Mouse (Mus musculus): Measurements from ENCODE around the gene Cop1.

Cop1 gene

DNA sequence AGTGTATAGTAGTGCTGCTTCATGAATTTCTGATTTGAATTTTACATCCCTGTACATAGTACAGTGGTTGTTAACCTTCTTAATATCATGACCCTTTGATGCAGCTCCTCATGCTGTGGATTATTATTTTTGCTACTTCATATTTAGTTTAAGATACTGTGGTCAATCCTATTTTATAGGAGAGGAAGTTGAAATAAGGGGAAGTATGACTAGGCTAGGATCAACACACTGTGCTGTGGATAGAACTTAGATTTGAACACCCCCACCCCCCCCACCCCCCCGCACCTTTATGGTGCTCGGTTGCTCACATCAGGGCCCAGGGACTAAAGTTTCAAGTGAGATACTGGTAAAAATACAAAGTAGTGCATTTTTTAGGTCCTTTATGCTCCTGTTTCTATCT lies 58.7 kb downstream of the Cop1 start:
- DNase-seq, result no peak

DNA sequence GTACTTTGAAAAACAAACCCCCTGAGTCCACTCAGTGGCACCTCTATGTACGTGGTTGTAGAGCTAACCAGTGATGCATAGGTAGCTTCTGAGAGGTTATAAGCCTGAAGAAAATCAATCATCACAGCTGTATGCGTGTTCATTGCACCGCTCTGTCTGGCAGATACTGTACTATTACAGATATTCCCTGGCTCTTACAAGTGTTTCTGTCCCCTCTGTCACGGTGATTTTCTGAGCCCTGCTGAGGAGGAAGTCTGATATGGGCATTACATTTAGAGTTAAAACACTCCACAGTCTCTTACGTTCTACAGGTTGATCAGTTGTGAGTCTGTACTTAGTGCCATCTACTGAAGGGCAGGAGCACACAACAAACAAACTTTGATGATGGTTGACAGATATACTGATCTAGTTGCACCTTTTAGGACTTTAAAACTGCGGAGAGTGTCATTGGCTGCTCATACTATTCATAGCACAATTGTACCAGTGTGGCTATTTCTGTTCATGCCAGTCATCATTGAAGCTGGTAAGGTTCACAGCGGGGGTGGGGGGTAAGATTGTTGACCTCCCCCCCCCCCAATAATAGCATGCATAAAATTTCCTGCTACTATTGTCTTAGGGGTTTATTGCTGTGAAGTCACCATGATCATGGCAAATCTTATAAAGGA lies 69.4 kb downstream of the Cop1 start:
- no peak for DNase-seq

DNA sequence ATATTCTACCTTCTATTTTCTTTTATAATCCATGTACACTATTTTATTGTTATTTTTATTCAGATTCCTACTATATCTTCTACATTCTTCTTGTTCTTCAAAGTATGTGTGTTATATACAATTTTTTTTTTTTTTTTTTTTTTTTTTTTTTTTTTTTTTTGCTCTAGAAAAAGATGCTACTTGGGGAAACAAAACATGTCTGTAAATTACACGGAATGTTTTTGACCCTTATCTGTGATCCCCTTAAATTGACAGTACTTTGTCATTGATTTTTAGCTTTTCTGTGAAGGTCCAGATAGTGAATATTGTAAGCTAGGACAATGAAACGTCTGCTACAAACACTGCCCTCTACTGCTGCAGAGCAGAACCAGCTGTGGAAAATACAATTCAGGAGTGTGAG lies 81.5 kb downstream of the Cop1 start:
- DNase-seq, result no peak

DNA sequence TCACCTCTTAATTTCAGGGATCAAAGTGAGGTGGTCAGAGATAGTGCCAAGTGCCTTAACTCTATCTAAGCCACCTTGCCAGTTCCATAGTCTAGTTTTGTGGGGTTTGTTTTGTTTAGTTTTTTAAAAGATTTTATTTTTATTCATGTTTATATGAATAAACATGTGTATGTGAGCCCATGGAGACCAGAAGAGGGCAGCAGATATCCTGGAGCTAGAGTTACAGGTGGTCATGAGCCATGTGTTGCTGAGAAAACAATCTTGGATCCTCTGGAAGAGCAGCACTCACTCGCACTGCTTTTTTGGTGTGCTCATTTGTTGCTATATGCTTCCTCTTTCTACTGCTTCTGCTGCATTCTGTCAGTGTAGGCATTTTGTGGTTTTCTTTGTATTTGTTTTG lies 90.5 kb downstream of the Cop1 start:
- no peak for DNase-seq

DNA sequence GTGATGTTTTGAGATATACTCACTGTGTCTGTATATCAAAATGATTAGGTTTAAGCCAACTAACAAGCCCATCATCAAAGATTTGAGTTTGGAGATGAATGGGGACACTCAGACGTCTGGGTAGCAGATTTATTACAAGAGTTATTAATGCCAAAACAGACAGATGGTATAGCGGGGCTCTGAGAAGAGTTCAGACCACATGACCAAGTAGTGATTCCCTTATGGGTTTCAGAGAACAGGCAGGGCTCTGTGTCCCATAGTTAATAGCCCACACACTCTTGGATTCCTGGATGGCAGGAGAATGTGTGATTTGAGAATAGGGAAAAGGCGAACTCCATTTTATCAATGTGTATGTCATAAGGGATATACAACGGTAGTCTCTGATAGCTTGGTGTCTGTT lies 98.9 kb downstream of the Cop1 start:
- no peak for DNase-seq

DNA sequence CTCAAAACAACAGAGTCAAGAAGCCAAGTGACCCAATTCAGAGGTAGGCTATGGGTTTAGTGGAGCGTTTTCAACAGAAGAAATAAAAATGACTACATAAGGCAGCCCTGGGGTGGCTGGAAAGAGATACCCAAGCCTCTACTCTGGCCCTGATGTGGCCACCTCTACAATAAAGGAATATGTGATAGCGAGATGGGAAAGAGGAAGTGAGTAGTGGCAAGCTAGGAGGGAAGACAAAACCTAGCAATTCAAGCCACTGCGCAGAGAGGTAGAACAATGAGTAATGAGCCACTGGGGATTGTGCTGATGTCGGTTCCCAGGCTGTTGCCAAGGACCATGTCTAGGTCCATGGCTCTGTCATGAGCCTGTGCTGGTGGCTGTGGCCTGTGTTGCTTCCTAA lies 102.0 kb downstream of the Cop1 start:
- DNase-seq, result no peak

DNA sequence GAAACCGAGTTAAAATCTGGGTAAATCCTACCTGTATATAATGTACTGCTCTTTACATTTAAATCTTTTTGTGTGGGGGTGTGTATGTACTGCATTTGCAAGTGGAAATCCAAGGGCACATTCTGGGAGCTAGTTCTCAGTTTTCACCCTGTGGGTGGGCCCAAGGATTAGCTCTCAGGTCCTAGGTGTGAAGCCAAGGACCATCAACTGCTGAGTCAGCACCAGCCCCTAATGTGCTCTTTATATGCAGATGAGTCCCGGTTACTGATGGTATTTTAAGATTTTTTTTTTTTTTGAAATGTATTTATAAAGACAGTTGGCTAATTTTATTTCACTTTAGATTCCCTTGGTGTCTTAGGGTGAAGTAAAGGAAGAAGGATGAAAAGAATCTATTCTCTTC lies 110.2 kb downstream of the Cop1 start:
- no peak for DNase-seq

DNA sequence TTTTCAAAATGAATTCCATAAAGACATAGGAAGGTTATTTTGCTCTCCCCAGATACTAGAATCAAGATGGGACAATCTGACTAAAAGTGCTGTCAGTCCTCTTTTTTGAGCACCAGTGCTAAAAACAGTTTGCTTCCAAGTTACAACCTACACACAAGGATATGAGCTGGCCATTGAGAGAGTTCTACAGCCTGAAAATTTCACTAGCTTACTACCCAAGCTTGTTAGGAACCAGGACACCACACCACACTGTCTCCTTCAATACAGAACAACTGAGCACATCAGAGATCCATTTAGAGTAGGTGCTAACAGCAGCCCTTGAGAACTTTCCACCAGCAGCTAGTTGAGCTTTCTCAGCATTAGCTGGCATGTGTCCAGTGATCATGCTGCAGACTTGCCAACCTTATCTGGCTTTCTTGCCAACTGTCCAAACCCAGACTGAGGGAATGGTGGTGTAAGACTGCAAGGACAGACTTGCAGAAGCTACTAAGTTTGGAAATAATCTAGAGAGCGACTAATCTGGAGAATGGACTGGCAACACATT lies 123.0 kb downstream of the Cop1 start:
- DNase-seq, result peak; percentile 30

DNA sequence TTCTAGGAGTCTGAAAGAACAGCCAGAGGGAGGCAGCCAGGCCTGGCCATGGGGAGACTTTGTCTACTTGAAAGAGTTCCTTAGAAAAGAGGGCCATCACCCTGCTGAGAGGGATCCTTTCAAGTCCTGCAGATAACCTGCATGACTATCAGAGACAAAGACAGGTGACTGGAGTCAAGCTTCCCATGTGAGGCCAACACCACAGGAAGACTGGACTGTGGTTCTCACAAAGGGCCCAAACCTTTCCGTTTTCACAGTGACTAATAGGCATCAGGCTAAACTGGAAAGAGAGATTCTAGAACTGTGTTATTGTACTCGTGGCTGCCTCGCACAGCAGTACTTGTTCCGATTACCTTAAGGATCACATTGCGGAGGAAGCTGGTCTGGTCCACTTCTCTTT lies 126.6 kb downstream of the Cop1 start:
- no peak for DNase-seq

DNA sequence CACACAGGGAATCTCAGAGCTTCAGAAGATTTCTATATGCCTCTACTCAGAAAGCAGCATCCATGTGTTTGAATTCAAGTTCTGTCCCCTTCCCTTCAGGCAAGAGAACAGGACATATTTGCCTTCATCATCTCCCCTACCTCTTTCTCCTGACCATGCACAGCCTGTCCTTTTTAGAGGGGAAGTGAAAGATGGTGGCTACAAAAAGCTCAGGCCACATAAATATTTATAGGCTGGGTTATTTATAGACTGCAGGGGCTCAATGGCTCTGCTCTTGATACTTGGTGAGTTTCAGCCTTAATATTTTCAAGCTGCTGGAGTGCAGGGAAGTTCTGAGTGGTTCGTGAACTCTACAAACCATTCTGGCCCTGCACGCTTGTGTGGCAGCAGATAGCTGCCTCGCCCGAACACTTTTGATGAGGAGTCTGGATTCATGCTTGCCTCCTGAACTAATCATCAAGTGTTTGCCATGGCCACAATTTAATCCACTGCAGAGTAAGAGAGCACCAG lies 139.8 kb downstream of the Cop1 start:
- DNase-seq, result no peak

DNA sequence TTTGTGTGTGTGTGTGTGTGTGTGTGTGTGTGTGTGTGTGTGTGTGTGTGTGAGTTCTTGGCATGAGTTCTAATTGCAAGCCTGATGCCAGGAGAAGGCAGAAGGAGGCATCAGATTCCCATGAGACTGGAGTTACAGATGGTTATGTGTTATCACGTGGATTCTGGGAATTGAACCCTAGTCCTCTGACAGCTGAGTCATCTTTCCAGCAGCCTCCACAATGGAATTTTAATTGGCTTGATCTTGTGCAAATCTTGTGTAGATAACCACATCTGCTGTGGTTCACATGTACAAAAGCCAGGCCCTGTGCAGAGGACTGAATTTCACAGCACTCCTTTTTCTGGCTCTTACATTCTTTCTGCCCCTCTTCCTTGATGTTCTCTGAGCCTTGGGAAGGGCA lies 150.1 kb downstream of the Cop1 start:
- DNase-seq, result no peak

DNA sequence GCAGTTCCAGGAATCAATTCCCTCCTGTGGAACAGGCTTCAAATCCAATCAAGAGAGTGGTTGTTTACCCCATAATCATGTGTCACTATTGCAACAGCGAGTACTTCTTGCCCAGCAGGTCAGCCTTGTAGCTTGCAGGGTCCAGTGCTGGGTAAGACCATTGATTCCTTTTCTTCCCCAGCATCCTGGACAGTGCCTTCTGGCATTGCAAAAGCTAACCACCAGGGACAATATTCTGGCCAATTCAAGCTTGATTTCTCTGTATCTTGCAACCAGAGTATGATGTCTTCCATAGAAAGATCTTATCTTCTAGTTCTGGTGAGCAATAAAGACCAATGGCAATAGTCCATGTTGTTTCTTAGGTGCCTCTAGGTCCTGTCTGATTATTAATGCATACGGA lies 150.8 kb downstream of the Cop1 start:
- no peak for DNase-seq

DNA sequence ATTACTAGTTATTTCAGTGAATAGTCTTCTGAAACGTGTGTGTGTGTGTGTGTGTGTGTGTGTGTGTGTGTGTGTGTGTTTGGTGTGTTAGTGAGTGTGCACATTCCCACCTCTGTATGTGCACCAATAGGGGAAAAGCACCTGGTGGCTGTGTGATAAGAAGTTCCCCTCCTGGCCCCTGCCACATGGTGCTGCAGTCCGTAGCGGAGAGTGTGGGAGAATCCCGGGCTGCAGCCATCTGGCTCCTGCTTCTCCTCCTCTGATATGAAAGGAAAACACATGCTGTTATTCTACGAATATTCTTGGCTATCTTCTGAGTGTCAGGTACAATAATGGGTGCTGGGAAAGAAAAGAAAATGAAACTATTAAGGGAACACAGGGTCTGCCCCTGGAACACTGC lies 154.3 kb downstream of the Cop1 start:
- DNase-seq, result peak; percentile 71

DNA sequence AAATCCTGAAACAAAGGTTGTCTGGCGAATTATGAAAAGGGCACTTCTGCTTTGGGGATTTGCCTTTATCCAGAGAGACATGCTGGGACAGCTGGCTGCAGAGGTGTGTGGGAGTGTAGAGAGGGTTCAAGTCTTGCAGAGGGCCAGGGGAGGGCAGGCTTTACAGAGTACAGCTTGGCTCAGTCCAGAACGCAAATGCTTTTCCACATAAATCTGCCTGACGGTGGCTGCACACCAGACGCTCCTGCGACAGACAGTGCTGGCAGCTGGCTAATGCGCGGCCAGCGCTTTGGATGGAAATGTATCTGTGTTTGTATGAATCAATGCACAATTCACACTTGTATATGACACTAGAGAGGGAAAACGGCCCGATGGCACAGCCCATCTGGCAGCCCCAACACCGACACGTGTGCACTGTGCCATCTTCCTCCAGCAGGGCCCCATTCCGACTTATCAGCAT lies 156.5 kb downstream of the Cop1 start:
- DNase-seq, result peak; percentile 19

DNA sequence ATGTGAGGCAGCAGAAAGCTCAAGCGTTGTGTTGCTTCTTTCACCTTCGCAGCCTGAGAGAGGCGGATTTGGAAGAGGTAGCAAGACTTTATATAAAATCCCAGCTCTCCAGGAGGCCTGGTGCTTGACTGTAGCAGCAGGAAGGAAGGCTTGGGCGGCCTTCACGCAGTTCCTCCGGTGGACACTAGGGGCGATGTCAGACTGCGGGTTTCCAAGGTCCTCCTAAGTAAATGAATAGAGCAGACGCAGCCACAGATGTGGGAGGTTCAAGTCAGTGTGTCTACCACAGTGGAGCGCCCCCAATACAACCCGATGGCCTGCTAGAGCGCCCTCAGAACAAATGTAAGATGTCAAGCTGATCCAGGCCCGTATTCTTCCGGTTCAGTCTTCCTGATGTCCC lies 157.9 kb downstream of the Cop1 start:
- peak; percentile 84 for DNase-seq

DNA sequence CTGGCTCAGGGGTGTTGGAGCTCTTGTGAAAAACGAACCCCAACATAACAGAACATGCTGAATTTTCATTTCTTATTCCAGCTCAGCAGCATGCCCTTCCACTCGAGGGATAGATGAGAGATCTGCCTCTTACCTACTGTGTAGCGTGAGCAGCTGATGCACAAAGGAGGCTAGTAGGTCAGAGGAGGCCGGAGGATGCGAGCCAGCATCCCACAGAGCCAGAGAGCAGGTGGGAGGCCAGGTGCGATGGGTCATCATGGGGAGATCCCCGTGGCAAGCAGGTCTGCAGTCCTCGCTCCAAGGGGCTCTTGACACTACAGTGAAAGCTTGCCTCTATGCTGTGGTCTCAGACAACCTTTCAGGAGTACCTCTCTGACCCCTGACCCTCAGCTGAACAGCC lies 160.5 kb downstream of the Cop1 start:
- no peak for DNase-seq

DNA sequence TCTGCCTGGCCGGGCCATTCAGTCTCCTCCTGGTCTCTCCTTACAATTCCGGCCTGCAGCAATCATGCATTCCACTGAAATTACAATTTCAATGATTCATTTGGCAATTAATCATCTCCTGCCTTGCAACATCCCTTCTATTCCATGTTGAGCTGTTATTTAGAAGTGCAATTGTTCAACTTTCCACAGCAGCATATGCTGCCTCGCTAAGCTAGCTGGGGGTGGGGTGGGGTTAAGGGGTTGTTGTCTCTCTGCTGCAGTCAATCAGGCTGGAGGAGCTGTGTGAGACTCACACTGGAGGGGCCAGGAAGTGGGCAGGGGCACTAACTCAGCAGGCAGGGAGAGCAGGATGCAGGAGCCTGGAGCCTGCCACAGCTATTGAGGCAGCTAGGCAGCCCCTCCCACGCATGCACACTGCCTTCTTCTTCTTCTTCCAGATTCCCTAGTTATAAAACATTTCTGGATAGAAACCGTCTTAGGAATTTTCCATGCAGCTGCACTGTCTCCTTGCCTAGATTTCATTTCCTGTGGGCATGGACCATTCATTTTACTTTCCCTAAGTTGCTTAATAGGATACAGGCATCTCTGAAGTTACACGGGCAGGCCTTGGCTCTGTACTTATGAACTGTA lies 161.1 kb downstream of the Cop1 start:
- peak; percentile 93 for DNase-seq

DNA sequence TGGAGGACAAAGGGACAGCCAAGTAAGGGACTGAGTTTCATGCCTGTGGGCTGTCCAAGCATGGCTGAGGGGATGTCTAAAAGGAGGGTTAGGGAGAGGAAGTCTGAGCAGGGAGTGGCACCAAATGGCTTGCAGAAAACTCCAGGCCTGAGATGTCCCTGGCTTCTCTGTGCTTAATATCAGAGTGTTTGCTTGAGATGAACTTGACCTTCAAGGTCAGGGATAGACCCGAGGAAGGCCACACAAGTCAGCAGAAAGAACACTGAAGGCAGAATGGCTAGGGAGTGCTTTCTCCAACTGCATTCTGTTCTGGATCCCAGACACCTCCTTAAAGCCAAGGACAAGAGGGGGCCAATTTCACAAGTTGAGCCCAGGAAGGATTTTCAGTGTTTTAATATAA lies 161.8 kb downstream of the Cop1 start:
- DNase-seq, result no peak

DNA sequence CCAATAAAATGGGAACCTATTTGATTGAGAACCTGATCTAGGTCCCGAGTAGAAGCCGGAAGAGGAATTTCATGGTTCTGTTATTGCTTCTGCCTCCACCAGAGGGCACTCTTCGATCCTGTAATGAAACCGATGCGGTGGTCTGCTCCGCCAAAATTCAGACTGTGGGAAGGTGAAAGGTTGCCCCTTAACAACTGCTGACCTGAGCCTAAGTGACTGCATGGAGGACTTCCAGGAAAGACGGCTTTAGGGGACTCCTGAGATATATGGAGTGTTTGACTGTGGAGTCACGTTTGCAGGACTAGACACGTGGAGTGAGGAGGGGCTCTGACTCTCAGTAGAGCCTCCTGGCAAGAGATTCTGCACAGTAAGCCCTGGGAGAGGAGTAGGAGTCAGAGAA lies 164.4 kb downstream of the Cop1 start:
- DNase-seq, result peak; percentile 58

Data from right cerebral cortex, adult 18-20 months (tissue).